Mouse (Mus musculus) forebrain, embryonic 12.5 days (tissue): Measurements from ENCODE around the gene Taar7d. TPM values are rescaled to one million over a fixed set of nuclear protein-coding genes. Genes with fewer than 3 reads are reported as not detected.

ENCODE experiments used
- ATAC-seq: fragments of 200-750 bp; cut with Nextera tagmentation; 2 replicates; pipeline ENCODE4 v1.8.0; 2017; ENCODE audit warnings: moderate TSS enrichment; ENCODE audit not compliant: low FRiP score
- H3K27ac ChIP-seq: fragments of 300-500 bp; sonication (generic); 2 replicates; pipeline ENCODE4 v1.5.1; 2016; ENCODE audit warnings: mild to moderate bottlenecking
- H3K27me3 ChIP-seq: fragments of 300-500 bp; sonication (generic); 2 replicates; pipeline ENCODE4 v1.6.1; 2016; ENCODE audit warnings: mild to moderate bottlenecking
- H3K36me3 ChIP-seq: fragments of 300-500 bp; sonication (generic); replicated peaks from 2 replicates; pipeline ENCODE4 v1.6.1; 2016; ENCODE audit warnings: mild to moderate bottlenecking
- H3K4me1 ChIP-seq: fragments of 300-500 bp; sonication (generic); 2 replicates; pipeline ENCODE4 v1.6.1; 2016
- H3K4me2 ChIP-seq: fragments of 300-500 bp; sonication (generic); 2 replicates; pipeline ENCODE4 v1.6.1; 2016; ENCODE audit warnings: mild to moderate bottlenecking, moderate library complexity
- H3K4me3 ChIP-seq: fragments of 300-500 bp; sonication (generic); replicated peaks from 2 replicates; pipeline ENCODE4 v1.5.1; 2016; ENCODE audit warnings: mild to moderate bottlenecking
- H3K9ac ChIP-seq: fragments of 300-500 bp; sonication (generic); 2 replicates; pipeline ENCODE4 v1.6.1; 2016; ENCODE audit warnings: mild to moderate bottlenecking
- H3K9me3 ChIP-seq: fragments of 300-500 bp; sonication (generic); 2 replicates; pipeline ENCODE4 v1.6.1; 2016
- WGBS: fragments of 180-500 bp; shearing (Covaris S2); methylation state at CpG from one replicate; pipeline ENCODE4 v1.1.7; 2016; 5-methylcytosine and 5-hydroxymethylcytosine counted together
- polyA plus RNA-seq: library from polyadenylated mRNA; unstranded; fragments of >200 nt; fragmentation: Nextera tagmentation; extraction: Ambion mirVana; gene quantifications from 2 replicates; pipeline ENCODE4 v1.2.1, GENCODE M21; 2016

Taar7d gene
- not detected in 2 replicates for polyA plus RNA-seq

DNA sequence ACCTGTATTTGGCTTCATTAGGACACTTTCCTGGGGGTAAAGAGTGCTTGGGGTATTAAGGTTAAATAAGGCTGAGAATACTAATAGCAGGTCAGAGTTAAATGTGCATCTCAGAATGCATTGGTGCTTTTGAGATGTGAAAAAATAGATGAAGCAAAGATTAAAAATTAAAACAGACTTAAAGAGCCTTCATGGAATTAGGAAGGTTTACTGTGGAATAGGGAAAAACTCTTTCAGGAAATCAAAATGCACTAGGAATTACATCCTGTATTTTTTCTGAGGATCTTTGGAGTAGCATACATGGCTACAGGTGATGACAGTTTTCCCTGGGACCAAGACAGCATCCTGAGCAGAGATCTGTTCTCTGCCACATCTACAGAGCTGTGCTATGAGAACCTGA, at the start of gene Taar7d:
Gene Taar7d (plus strand): TSS at position 301 of the 400 bp plus-strand sequence.
- Histone ChIP-seq H3K4me1 (no peaks in the 10 kb centered on the region), H3K9me3 (no peaks in the 10 kb centered on the region), H3K4me2 (no peak within 1 kb of the TSS), H3K27me3 (no peaks in the 10 kb centered on the region), H3K27ac (no peak within 1 kb of the TSS), H3K4me3 (no peak within 1 kb of the TSS), H3K9ac (no peak within 1 kb of the TSS), H3K36me3 (no peaks in the 10 kb centered on the region)
- ATAC-seq: no peak

DNA sequence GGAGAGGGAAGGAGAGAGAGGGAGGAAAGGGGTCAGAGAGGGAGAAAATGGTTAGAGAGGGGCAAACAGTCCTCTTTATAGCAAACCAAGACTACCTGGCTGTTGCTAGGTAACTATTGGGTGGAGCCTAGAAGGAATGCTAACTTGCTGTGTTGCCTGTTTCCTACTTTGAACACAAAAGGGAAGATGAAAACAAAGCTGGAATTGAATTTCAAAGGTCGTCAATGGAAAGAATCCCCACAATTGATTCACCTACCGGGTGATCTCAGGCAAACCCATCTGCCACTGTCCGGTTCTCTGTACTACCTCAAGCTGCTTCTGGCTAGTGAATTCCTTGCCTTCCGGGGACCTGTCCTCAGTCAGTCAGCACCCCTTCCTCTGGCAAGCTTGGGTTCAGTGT, 49.1 kb upstream of the Taar7d start:
- H3K27ac ChIP-seq: no peak overlapping the region
- no peak for ATAC-seq
- no peaks in the 10 kb centered on the region for H3K27me3 ChIP-seq
- WGBS: 36% methylated on average over 4 of the region's 4 CpGs
- H3K9me3 ChIP-seq: no peaks in the 10 kb centered on the region
- H3K4me2 ChIP-seq: no peak overlapping the region
- no peaks in the 10 kb centered on the region for H3K36me3 ChIP-seq
- no peaks in the 10 kb centered on the region for H3K4me1 ChIP-seq
- no peak overlapping the region for H3K4me3 ChIP-seq
- H3K9ac ChIP-seq: no peak overlapping the region

DNA sequence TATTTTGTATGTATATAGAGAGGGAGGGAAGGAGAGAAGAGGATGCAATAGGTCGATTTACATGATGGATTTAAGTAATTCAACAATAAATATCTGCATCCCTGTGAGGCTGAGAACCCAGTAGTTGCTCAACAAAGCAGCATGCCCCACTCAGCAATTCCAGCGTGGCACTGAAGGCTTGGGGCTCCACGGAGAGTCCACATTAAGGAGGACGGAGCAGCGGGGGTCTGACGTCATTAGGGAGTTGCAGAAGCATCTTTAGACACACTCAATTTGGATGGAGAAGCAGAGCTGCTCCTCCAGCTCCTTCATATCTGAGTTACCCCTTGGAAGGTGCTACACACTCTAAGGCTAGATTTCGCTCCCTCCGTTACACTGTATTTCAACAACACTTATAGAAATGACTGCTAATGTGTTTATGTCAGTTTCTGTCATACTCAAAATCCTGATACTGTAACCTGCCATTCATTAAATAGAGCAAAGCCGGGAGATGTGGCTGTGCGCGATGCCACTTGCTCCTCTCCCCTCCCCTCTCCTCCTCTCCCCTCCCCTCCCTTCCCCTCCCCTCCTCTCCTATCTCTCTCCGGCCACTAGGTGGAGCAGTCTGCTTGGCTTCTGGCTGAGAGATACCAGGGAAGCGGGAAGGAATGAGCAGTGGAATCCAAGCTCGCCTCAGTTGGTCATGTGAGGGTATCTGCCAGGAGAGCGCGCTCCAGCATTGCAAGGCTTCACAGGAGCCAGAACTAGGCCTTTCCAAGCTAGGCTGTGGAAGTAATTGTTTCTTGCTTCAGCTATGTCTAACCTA, 47.9 kb upstream of the Taar7d start:
- peak; percentile 89 for ATAC-seq
- Histone ChIP-seq H3K36me3 (no peaks in the 10 kb centered on the region), H3K27me3 (no peaks in the 10 kb centered on the region), H3K9ac (no peak overlapping the region), H3K27ac (no peak overlapping the region), H3K4me2 (no peak overlapping the region), H3K4me1 (no peaks in the 10 kb centered on the region), H3K4me3 (no peak overlapping the region), H3K9me3 (no peaks in the 10 kb centered on the region)
- 40% methylated on average over 16 of the region's 16 CpGs for WGBS

DNA sequence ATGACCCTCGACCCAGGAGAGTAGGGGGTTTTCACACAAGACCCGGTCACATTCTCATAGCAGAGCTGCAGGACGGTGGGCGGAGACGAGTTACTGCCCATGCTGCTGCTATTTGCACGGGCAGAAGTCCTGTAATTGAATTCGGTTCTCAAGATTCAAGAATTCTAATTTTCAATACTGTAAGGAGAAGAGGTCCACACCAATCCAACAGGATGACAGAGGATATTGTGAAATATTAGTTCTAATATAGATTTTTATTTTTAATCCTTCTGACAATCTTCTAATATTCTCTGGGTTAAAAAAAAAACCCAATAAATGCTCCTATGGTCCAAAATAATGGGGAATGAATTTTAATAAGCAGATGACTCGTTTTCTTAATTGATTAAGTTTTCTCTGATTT, 41.5 kb upstream of the Taar7d start, which contains the start of gene Taar6:
Gene Taar6 (minus strand): TSS at position 101 of the 400 bp plus-strand sequence.
- WGBS: 86% methylated on average over 8 of the region's 8 CpGs
- Histone ChIP-seq H3K4me1 (no peaks in the 10 kb centered on the region), H3K27ac (no peak within 1 kb of the TSS), H3K4me2 (no peak within 1 kb of the TSS), H3K36me3 (no peaks in the 10 kb centered on the region), H3K4me3 (no peak within 1 kb of the TSS), H3K27me3 (no peaks in the 10 kb centered on the region), H3K9ac (no peak within 1 kb of the TSS), H3K9me3 (no peaks in the 10 kb centered on the region)
- ATAC-seq: no peak

DNA sequence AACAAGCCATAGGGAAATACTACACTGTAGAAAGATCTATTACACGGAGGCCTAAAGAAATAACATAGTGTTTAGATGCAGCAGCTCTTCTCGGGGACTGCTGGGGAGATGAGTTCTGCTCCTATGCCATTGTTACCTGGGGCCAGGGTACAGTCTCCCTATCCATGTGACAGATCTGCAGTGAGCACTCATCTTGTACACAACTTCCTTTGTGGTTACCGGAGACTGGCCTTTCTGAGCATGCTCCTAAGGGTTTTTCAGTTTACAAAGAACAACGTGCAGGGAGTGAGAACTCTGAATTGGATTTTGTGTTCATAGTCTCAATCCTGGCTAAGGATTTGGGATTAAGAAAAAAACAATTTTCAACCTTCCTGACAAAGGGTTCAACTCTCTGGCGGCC, 40.6 kb upstream of the Taar7d start:
- Histone ChIP-seq H3K9me3 (no peaks in the 10 kb centered on the region), H3K36me3 (no peaks in the 10 kb centered on the region), H3K9ac (no peak overlapping the region), H3K4me1 (no peaks in the 10 kb centered on the region), H3K4me3 (no peak overlapping the region), H3K27me3 (no peaks in the 10 kb centered on the region), H3K27ac (no peak overlapping the region), H3K4me2 (no peak overlapping the region)
- 78% methylated on average over 5 of the region's 5 CpGs for WGBS
- no peak for ATAC-seq

DNA sequence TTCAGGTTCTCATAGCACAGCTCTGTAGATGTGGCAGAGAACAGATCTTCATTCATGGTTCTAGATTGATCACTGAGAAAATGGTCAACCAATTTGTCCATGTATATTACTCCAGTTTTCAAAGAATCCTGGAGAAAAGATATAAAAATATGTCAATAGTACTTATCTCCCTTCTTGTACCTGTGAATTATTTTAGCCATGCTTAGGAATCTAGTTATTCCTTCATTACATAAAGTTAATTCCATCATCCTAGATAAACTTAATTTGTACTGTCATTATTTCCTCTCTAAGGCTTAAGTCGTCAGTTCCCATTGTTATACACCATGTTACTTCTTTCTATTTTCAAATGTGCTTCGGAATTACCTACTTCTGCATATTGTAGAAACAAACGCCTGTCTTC, 33.6 kb upstream of the Taar7d start, which contains the start of gene Taar7a:
Gene Taar7a (minus strand): TSS at position 101 of the 400 bp plus-strand sequence.
- Histone ChIP-seq H3K4me3 (no peak within 1 kb of the TSS), H3K4me1 (no peaks in the 10 kb centered on the region), H3K9ac (no peak within 1 kb of the TSS), H3K27ac (no peak within 1 kb of the TSS), H3K27me3 (no peaks in the 10 kb centered on the region), H3K9me3 (no peaks in the 10 kb centered on the region), H3K4me2 (no peak within 1 kb of the TSS), H3K36me3 (no peaks in the 10 kb centered on the region)
- ATAC-seq: no peak
- 88% methylated on average over 3 of the region's 3 CpGs for WGBS

DNA sequence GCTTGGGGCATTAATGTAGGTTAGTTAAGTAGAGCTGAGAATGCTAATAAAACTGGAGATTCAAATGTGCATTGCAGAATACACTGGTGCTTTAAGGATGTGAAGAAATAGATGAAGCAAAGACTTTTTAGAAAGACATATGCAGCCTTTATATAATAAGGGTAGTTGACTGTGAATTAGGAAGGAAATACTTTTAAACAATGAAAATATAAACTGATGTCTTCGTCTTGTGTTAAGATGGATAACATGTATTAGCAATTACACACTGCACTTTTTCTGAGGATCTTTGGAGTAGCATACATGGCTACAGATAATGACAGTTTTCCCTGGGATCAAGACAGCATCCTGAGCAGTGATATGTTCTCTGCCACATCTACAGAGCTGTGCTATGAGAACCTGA, 27.4 kb upstream of the Taar7d start, which contains the start of gene Taar7b:
Gene Taar7b (plus strand): TSS at position 301 of the 400 bp plus-strand sequence.
- H3K4me2 ChIP-seq: no peak within 1 kb of the TSS
- WGBS: 89% methylated on average over 1 of the region's 1 CpGs
- no peak within 1 kb of the TSS for H3K4me3 ChIP-seq
- H3K4me1 ChIP-seq: no peaks in the 10 kb centered on the region
- no peaks in the 10 kb centered on the region for H3K27me3 ChIP-seq
- ATAC-seq: no peak
- no peak within 1 kb of the TSS for H3K9ac ChIP-seq
- no peaks in the 10 kb centered on the region for H3K9me3 ChIP-seq
- no peak within 1 kb of the TSS for H3K27ac ChIP-seq
- no peaks in the 10 kb centered on the region for H3K36me3 ChIP-seq

DNA sequence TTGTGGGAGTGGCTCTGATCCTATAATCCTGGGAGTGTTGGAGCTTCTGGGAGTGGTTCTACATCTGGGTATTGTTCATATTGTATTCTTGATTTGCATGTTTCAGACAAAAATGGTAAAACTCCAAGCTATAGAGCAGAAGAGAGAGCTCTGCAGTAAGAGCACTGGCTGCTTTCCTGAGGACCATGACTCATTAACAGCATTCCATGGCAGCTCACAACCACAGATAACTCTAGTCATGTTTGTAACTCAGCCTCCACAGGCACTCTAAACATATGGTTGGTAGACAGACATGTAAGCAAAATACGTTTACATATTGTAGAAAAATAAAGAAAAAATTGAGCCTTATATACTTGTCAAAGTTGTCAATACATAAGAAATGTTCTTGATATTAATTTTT, 20.6 kb upstream of the Taar7d start:
- Histone ChIP-seq H3K4me1 (no peaks in the 10 kb centered on the region), H3K4me2 (no peak overlapping the region), H3K27me3 (no peaks in the 10 kb centered on the region), H3K9ac (no peak overlapping the region), H3K9me3 (no peaks in the 10 kb centered on the region), H3K4me3 (no peak overlapping the region), H3K27ac (no peak overlapping the region), H3K36me3 (no peaks in the 10 kb centered on the region)
- 83% methylated on average over 1 of the region's 1 CpGs for WGBS
- ATAC-seq: no peak

DNA sequence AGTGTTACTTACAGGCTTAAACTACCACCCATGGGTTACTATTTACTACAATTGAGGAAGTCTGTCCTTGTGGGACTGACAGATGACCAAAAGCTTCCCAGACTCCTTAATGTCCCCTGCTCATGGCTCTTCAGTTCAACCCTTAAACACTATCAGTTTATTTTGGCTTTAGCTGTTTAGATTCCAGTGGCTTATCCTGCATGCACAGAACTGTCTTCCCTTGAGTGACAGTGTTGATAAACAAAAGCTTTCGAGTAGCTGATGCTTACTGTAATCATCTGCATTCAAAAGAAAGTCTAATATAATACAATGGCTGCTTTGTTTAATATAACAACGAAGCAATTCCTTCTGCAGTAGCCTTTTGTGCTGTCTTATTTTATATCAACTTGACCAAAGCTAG, 20.0 kb upstream of the Taar7d start:
- no peaks in the 10 kb centered on the region for H3K9me3 ChIP-seq
- WGBS: 53% methylated on average over 2 of the region's 2 CpGs
- no peaks in the 10 kb centered on the region for H3K36me3 ChIP-seq
- no peak overlapping the region for H3K4me2 ChIP-seq
- no peaks in the 10 kb centered on the region for H3K4me1 ChIP-seq
- ATAC-seq: no peak
- H3K27me3 ChIP-seq: no peaks in the 10 kb centered on the region
- H3K27ac ChIP-seq: no peak overlapping the region
- no peak overlapping the region for H3K9ac ChIP-seq
- H3K4me3 ChIP-seq: no peak overlapping the region

DNA sequence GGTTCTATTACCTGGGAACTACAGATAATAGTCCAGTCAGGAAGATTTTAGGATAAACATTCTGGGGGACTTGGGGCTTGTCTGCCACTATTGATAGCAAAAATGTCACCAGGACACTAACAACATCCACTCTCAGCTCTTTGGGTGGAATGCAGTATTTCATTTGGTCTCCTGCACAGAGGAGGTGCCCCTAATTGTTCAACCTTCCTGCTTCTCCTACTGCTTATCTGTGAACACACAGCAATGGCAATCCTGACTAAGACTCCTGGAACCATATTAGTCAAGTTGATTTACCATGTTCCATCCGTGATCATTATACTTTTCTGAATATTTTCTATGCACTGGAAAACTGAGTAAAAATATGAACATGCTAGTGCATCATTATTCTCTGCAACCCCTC, 18.9 kb upstream of the Taar7d start:
- no peak for ATAC-seq
- Histone ChIP-seq H3K4me1 (no peaks in the 10 kb centered on the region), H3K4me2 (no peak overlapping the region), H3K4me3 (no peak overlapping the region), H3K36me3 (no peaks in the 10 kb centered on the region), H3K27ac (no peak overlapping the region), H3K9me3 (no peaks in the 10 kb centered on the region), H3K27me3 (no peaks in the 10 kb centered on the region), H3K9ac (no peak overlapping the region)
- 89% methylated on average over 1 of the region's 1 CpGs for WGBS

DNA sequence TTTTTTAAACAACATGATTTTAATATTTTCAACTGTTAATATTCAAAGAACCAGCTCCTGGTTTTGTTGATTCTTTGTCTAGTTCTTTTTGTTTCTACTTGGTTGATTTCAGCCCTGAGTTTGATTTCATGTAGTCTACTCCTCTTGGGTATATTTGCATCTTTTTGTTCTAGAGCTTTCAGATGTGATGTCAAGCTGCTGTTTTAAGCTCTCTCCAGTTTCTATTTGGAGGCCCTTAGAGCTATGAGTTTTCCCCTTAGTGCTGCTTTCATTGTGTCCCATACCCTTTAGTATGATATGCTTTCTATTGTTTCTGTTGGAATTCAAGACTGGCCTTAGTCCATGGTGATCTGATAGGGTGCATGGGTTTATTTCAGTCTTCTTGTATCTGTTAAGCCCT, 4.3 kb downstream of the Taar7d start:
- Histone ChIP-seq H3K4me2 (no peak overlapping the region), H3K27me3 (no peaks in the 10 kb centered on the region), H3K36me3 (no peaks in the 10 kb centered on the region), H3K9ac (no peak overlapping the region), H3K4me3 (no peak overlapping the region), H3K27ac (no peak overlapping the region), H3K9me3 (no peaks in the 10 kb centered on the region), H3K4me1 (no peaks in the 10 kb centered on the region)
- ATAC-seq: no peak

DNA sequence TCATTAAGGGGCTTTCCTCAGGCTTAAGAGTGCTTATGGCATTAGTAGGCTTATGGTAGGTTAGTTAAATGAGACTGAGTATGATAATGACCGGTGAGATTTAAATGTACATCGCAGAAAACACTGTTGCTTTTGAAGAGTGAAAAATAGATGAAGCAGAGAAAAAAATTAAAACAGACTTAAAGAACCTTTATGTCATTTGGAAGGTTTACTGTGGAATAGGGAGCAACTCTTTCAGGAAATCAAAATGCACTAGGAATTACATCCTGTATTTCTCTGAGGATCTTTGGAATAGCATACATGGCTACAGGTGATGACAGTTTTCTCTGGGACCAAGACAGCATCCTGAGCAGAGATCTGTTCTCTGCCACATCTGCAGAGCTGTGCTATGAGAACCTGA, 10.3 kb downstream of the Taar7d start, which contains the start of gene Taar7e:
Gene Taar7e (plus strand): TSS at position 301 of the 400 bp plus-strand sequence.
- WGBS: 93% methylated on average over 2 of the region's 2 CpGs

More for the DNA sequence above, 10.3 kb downstream of the Taar7d start, which contains the start of gene Taar7e:
- Histone ChIP-seq H3K9me3 (no peaks in the 10 kb centered on the region), H3K9ac (no peak within 1 kb of the TSS), H3K4me1 (no peaks in the 10 kb centered on the region), H3K27me3 (no peaks in the 10 kb centered on the region), H3K4me3 (no peak within 1 kb of the TSS), H3K4me2 (no peak within 1 kb of the TSS), H3K27ac (no peak within 1 kb of the TSS), H3K36me3 (no peaks in the 10 kb centered on the region)
- no peak for ATAC-seq
